Mouse (Mus musculus): Measurements from ENCODE around the gene Gpank1. TPM values are rescaled to one million over a fixed set of nuclear protein-coding genes. Genes with fewer than 3 reads are reported as not detected.

Gene Gpank1
- total RNA-seq, 1 experiment from 2014 or later: 126 TPM

DNA sequence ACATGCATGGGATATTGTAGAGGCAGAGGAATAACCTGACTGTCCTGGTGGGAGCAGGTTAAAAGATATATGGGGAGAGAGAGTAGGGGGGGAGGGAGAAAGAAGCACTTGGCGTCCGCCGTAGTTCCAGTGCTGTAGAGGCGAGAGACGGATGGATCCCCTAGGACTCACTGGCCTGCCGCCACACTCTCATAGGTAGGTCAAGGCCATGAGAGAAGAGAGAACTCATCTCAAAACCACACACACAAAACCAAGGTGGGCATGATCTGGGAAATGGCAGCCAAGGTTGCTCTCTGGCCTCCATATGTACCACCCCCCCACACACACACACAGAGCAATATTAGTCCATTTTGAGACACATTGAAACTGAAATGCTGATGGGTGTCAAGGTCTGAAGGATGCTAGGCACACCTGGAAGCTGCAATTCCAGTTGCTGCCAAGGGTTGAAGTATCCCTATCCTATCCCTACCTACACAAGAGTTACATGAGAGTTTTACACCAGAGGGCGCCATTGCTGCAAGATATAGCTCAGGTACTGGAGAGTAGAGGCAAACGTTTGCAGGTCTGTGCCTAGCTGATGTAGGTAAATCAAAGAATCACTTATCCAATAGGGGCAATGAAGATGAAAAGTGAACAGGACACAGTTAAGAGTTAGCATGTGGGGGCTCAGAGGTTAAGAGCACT is 45.2 kb downstream of the Gpank1 start:
- ATAC-seq (replicated peaks; ENCODE audit: insufficient number of reproducible peaks, low FRiP score, low TSS enrichment, poor library complexity, severe bottlenecking): 0 out of 2 replicates have a peak, but pooled peaks have one; percentile 11

GRCm38 (mm10) chr17:35167794-35168193 is 46.5 kb downstream of the Gpank1 start:
- no peak for ATAC-seq (replicated peaks; ENCODE audit: insufficient number of reproducible peaks, low FRiP score, low TSS enrichment, poor library complexity, severe bottlenecking)

GRCm38 (mm10) chr17:35168541-35169207 is 47.4 kb downstream of the Gpank1 start:
- no peak for ATAC-seq (replicated peaks; ENCODE audit: insufficient number of reproducible peaks, low FRiP score, low TSS enrichment, poor library complexity, severe bottlenecking)

GRCm38 (mm10) chr17:35172445-35173234 is 51.4 kb downstream of the Gpank1 start:
- peak; percentile 74 for ATAC-seq (replicated peaks; ENCODE audit: insufficient number of reproducible peaks, low FRiP score, low TSS enrichment, poor library complexity, severe bottlenecking)

DNA sequence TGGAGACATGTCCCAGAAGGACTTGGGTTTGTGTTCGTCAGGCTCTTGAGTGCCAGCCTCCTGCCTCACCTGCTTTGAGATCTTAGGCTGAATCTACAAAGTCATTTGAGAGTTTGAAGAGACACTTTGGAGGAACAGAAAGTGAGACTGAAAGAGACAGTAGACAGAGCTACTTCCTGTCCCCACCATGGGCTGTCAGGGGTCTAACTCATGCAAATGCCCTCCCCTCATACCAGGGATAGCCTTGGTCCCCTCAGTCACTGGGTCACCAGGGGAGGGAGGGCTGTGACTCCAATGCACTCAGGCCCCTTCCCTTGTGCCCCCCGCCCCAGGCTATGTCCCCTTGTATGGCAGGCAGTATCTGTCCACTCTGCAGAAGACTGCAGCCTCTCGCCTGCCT is 52.1 kb downstream of the Gpank1 start:
- ATAC-seq (replicated peaks; ENCODE audit: insufficient number of reproducible peaks, low FRiP score, low TSS enrichment, poor library complexity, severe bottlenecking): 0 out of 2 replicates have a peak, but pooled peaks have one; percentile 13

Other genes with a start within 250 kb of the Gpank1 start
- gene Zbtb12, start 242.0 kb upstream of the Gpank1 start, total RNA-seq (2017): 0.57 to 1.7 TPM (median 1.6 TPM) in 3 replicates
- gene Gm20547, start 239.4 kb upstream of the Gpank1 start, total RNA-seq (2017): not detected in 3 replicates
- gene C2, start 223.2 kb upstream of the Gpank1 start, total RNA-seq (2017): not detected in 3 replicates
- gene Ehmt2, start 223.0 kb upstream of the Gpank1 start, total RNA-seq (2017): 92.4 to 105 TPM (median 102 TPM) in 3 replicates
- not detected in 3 replicates for gene Slc44a4, start 207.0 kb upstream of the Gpank1 start, total RNA-seq (2017)
- 29.6 to 39.9 TPM (median 37.2 TPM) in 3 replicates for gene Neu1, start 190.2 kb upstream of the Gpank1 start, total RNA-seq (2017)
- 12.5 to 375 TPM (median 15.8 TPM) in 3 replicates for gene Hspa1b, start 162.2 kb upstream of the Gpank1 start, total RNA-seq (2017)
- gene Gm20481, start 151.5 kb upstream of the Gpank1 start, total RNA-seq (2017): 1.4 TPM in 1 of 3 replicates, not detected in the others
- gene Hspa1a, start 149.3 kb upstream of the Gpank1 start, total RNA-seq (2017): 4.9 to 201 TPM (median 8.6 TPM) in 3 replicates
- gene Hspa1l, start 148.8 kb upstream of the Gpank1 start, total RNA-seq (2017): 1.1 to 1.7 TPM in 2 of 3 replicates, not detected in the other
- gene Lsm2, start 139.6 kb upstream of the Gpank1 start, total RNA-seq (2017): 9.3 to 13.9 TPM (median 10.6 TPM) in 3 replicates
- 89.9 to 126 TPM (median 116 TPM) in 3 replicates for gene Vars, start 120.5 kb upstream of the Gpank1 start, total RNA-seq (2017)
- not detected in 3 replicates for gene Vwa7, start 104.9 kb upstream of the Gpank1 start, total RNA-seq (2017)
- 1.2 TPM in 1 of 3 replicates, not detected in the others for gene Sapcd1, start 93.4 kb upstream of the Gpank1 start, total RNA-seq (2017)
- gene Msh5, start 74.7 kb upstream of the Gpank1 start, total RNA-seq (2017): 0.76 to 1.6 TPM in 2 of 3 replicates, not detected in the other
- 356 to 514 TPM (median 477 TPM) in 3 replicates for gene Clic1, start 71.5 kb upstream of the Gpank1 start, total RNA-seq (2017)
- 1.1 TPM in 1 of 3 replicates, not detected in the others for gene Ddah2, start 62.4 kb upstream of the Gpank1 start, total RNA-seq (2017)
- gene Ly6g6c, start 56.1 kb upstream of the Gpank1 start, total RNA-seq (2017): not detected in 3 replicates
- gene Mpig6b, start 55.3 kb upstream of the Gpank1 start, total RNA-seq (2017): 0.57 to 3.1 TPM (median 0.75 TPM) in 3 replicates
- gene Ly6g6e, start 44.6 kb upstream of the Gpank1 start, total RNA-seq (2017): not detected in 3 replicates
- gene Ly6g6d, start 43.4 kb upstream of the Gpank1 start, total RNA-seq (2017): 2.3 TPM in 1 of 3 replicates, not detected in the others
- 0.39 TPM in 1 of 3 replicates, not detected in the others for gene Ly6g6f, start 35.8 kb upstream of the Gpank1 start, total RNA-seq (2017)
- 24.3 to 47.0 TPM (median 28.3 TPM) in 3 replicates for gene Abhd16a, start 32.2 kb upstream of the Gpank1 start, total RNA-seq (2017)
- not detected in 3 replicates for gene Ly6g5c, start 13.2 kb upstream of the Gpank1 start, total RNA-seq (2017)
- gene Ly6g5b, start 6.0 kb upstream of the Gpank1 start, total RNA-seq (2017): not detected in 3 replicates
- 188 to 293 TPM (median 226 TPM) in 3 replicates for gene Csnk2b, start 598 bp downstream of the Gpank1 start, total RNA-seq (2017)
- gene D17H6S53E, start 4.9 kb downstream of the Gpank1 start, total RNA-seq (2017): 33.5 to 43.7 TPM (median 42.6 TPM) in 3 replicates
- gene Apom, start 10.6 kb downstream of the Gpank1 start, total RNA-seq (2017): 1.4 TPM in 1 of 3 replicates, not detected in the others
- gene Bag6, start 13.7 kb downstream of the Gpank1 start, total RNA-seq (2017): 72.4 to 192 TPM (median 104 TPM) in 3 replicates
- 21.3 to 57.6 TPM (median 32.1 TPM) in 3 replicates for gene Prrc2a, start 43.4 kb downstream of the Gpank1 start, total RNA-seq (2017)
- 20.7 to 64.8 TPM (median 31.9 TPM) in 3 replicates for gene Aif1, start 54.6 kb downstream of the Gpank1 start, total RNA-seq (2017)
- 763 to 1,006 TPM (median 964 TPM) in 3 replicates for gene Lst1, start 67.0 kb downstream of the Gpank1 start, total RNA-seq (2017)
- gene Ltb, start 73.0 kb downstream of the Gpank1 start, total RNA-seq (2017): 38.1 to 48.1 TPM (median 38.4 TPM) in 3 replicates
- 37.0 to 62.7 TPM (median 38.1 TPM) in 3 replicates for gene Tnf, start 80.6 kb downstream of the Gpank1 start, total RNA-seq (2017)
- gene Lta, start 83.9 kb downstream of the Gpank1 start, total RNA-seq (2017): 1.7 TPM in 1 of 3 replicates, not detected in the others
- 0.64 to 2.9 TPM (median 2.7 TPM) in 3 replicates for gene Gm16181, start 99.4 kb downstream of the Gpank1 start, total RNA-seq (2017)
- gene Atp6v1g2, start 112.2 kb downstream of the Gpank1 start, total RNA-seq (2017): 1.4 to 6.5 TPM (median 2.6 TPM) in 3 replicates
- gene Nfkbil1, start 114.3 kb downstream of the Gpank1 start, total RNA-seq (2017): 3.6 to 10.9 TPM (median 5.1 TPM) in 3 replicates
- gene Ddx39b, start 120.3 kb downstream of the Gpank1 start, total RNA-seq (2017): 98.8 to 141 TPM (median 101 TPM) in 3 replicates
- 2,987 to 4,272 TPM (median 3,836 TPM) in 3 replicates for gene H2-D1, start 141.3 kb downstream of the Gpank1 start, total RNA-seq (2017)
- 0.11 to 0.38 TPM in 2 of 3 replicates, not detected in the other for gene H2-Q1, start 198.9 kb downstream of the Gpank1 start, total RNA-seq (2017)
- not detected in 3 replicates for gene H2-Q2, start 220.8 kb downstream of the Gpank1 start, total RNA-seq (2017)